Comparison of ENCODE assay signal across 18 mouse cellular contexts in genomic region chr9:64242381-64242831, GRCm38 (mm10). TPM values are rescaled to one million over a fixed set of nuclear protein-coding genes. Genes with fewer than 3 reads are reported as not detected.
DNase-seq lines count a peak whose midpoint lies in the region; ATAC-seq and TF ChIP-seq lines count a peak whose summit lies in the region.
"Had no signal": no experiment of that assay in that cellular context is flagged by ENCODE, and none has a peak within 500 bp of the region (broad histone marks: within the 10 kb centered on the region; RNA-seq: fewer than 3 reads in every experiment).

No protein-coding gene starts in this region.

- WGBS in lung, adult 2 months: 26% methylated on average over 6 of the region's 6 CpGs

- peak; percentile 27 to 41 for DNase-seq in lung, adult 18-20 months
- DNase-seq in lung, adult 2 months: no peak
- peak; percentile 43 for DNase-seq in R1 (ENCODE audit: low read depth, low spot score)
- no peak for DNase-seq in adrenal gland, postnatal 14 days
- DNase-seq in MN1 (ENCODE audit: low spot score): no peak
- DNase-seq: adrenal gland, postnatal 25 days; cerebellum, adult 11-12 months; embryo, embryonic 11 days; heart, postnatal 4 days; kidney, adult 18-20 months; layer of hippocampus, adult 9-11 months; left cerebral cortex, postnatal 4 days; liver, postnatal 0 days; right cerebral cortex, postnatal 4 days had no signal

- peak; percentile 95 for ATAC-seq in granulocyte monocyte progenitor cell, adult 5-6 weeks (replicated peaks; ENCODE audit: poor library complexity, severe bottlenecking)
- ATAC-seq in neutrophil, adult 5-6 weeks (ENCODE audit: extremely low read depth, insufficient number of reproducible peaks, low FRiP score, poor library complexity, severe bottlenecking): peak; percentile 67; the same call in 1 of the 2 replicates
- ATAC-seq: liver, postnatal 0 days; midbrain, embryonic 16.5 days had no signal

- H3K4me1 ChIP-seq in lung, adult 2 months (ENCODE audit: control insufficient read depth, insufficient read depth, low read length): peaks cover 7% of the 10 kb centered on the region; the same call in 1 of the 2 replicates

- H3K4me3 ChIP-seq in lung, adult 2 months (replicated peaks; ENCODE audit: extremely low read depth, low read depth, low read length): no peak overlapping the region

- no peak for TF ChIP-seq CTCF in lung, adult 2 months (IDR thresholded peaks at IDR 0.05; ENCODE audit: insufficient read depth, low read length)

- no peak for TF ChIP-seq POLR2A in lung, adult 2 months (IDR thresholded peaks at IDR 0.05; ENCODE audit: borderline replicate concordance, extremely low read depth, low read depth, low read length)

RNA-seq across cellular contexts. Expression of gene Uchl4, which starts 7.4 kb away (rescaled TPM):
- polyA plus RNA-seq in lung, adult 2 months (2012; rRNA removed): not detected in 2 replicates
- total RNA-seq in granulocyte monocyte progenitor cell, adult 5-6 weeks (2014; fragmentation: Nextera tagmentation): 1.6 TPM in 1 of 2 replicates, not detected in the other
- total RNA-seq in granulocyte monocyte progenitor cell, adult 5-6 weeks (2017): 0.67 and 1.3 TPM in 2 replicates
- total RNA-seq in neutrophil, adult 5-6 weeks (2017): 1.1 and 1.4 TPM in 2 replicates
- total RNA-seq in adrenal gland, postnatal 14 days (2021): 1.5 and 3.0 TPM in 2 replicates
- polyA plus RNA-seq: gonadal fat pad, adult 2 months had no signal

RNA-seq across cellular contexts. Expression of gene Map2k1, which starts 11.0 kb away (rescaled TPM):
- polyA plus RNA-seq in lung, adult 2 months (2012; rRNA removed): 35.0 and 50.8 TPM in 2 replicates
- total RNA-seq in granulocyte monocyte progenitor cell, adult 5-6 weeks (2014; fragmentation: Nextera tagmentation): 24.8 and 45.6 TPM in 2 replicates
- 55.0 and 56.5 TPM in 2 replicates for total RNA-seq in granulocyte monocyte progenitor cell, adult 5-6 weeks (2017)
- total RNA-seq in neutrophil, adult 5-6 weeks (2017): 137 and 143 TPM in 2 replicates
- 55.4 and 58.9 TPM in 2 replicates for total RNA-seq in adrenal gland, postnatal 14 days (2021)

RNA-seq across cellular contexts. Expression of gene Tipin, which starts 39.0 kb away (rescaled TPM):
- 2.5 and 4.9 TPM in 2 replicates for polyA plus RNA-seq in lung, adult 2 months (2012; rRNA removed)
- total RNA-seq in granulocyte monocyte progenitor cell, adult 5-6 weeks (2014; fragmentation: Nextera tagmentation): 233 and 243 TPM in 2 replicates
- total RNA-seq in granulocyte monocyte progenitor cell, adult 5-6 weeks (2017): 318 and 327 TPM in 2 replicates
- 18.7 and 21.5 TPM in 2 replicates for total RNA-seq in neutrophil, adult 5-6 weeks (2017)
- 29.8 and 32.3 TPM in 2 replicates for total RNA-seq in adrenal gland, postnatal 14 days (2021)

Comparison
In these comparisons a context has a peak if more than half of its experiments do, and no peak if none do; other contexts are left out.
1. DNase-seq: peak in lung, adult 18-20 months (2 of 2) and R1 (single experiment); none in lung, adult 2 months (single experiment), adrenal gland, postnatal 14 days (single experiment) and MN1 (single experiment).